Mouse (Mus musculus) forebrain, embryonic 12.5 days (tissue): Measurements from ENCODE around the gene Ttf1. TPM values are rescaled to one million over a fixed set of nuclear protein-coding genes. Genes with fewer than 3 reads are reported as not detected.

Source experiments
- ATAC-seq: fragments of 200-750 bp; cut with Nextera tagmentation; 2 replicates; pipeline ENCODE4 v1.8.0; 2017; ENCODE audit warnings: moderate TSS enrichment; ENCODE audit not compliant: low FRiP score
- H3K27ac ChIP-seq: fragments of 300-500 bp; sonication (generic); 2 replicates; pipeline ENCODE4 v1.5.1; 2016; ENCODE audit warnings: mild to moderate bottlenecking
- H3K27me3 ChIP-seq: fragments of 300-500 bp; sonication (generic); 2 replicates; pipeline ENCODE4 v1.6.1; 2016; ENCODE audit warnings: mild to moderate bottlenecking
- H3K36me3 ChIP-seq: fragments of 300-500 bp; sonication (generic); replicated peaks from 2 replicates; pipeline ENCODE4 v1.6.1; 2016; ENCODE audit warnings: mild to moderate bottlenecking
- H3K4me1 ChIP-seq: fragments of 300-500 bp; sonication (generic); 2 replicates; pipeline ENCODE4 v1.6.1; 2016
- H3K4me2 ChIP-seq: fragments of 300-500 bp; sonication (generic); 2 replicates; pipeline ENCODE4 v1.6.1; 2016; ENCODE audit warnings: mild to moderate bottlenecking, moderate library complexity
- H3K4me3 ChIP-seq: fragments of 300-500 bp; sonication (generic); replicated peaks from 2 replicates; pipeline ENCODE4 v1.5.1; 2016; ENCODE audit warnings: mild to moderate bottlenecking
- H3K9ac ChIP-seq: fragments of 300-500 bp; sonication (generic); 2 replicates; pipeline ENCODE4 v1.6.1; 2016; ENCODE audit warnings: mild to moderate bottlenecking
- H3K9me3 ChIP-seq: fragments of 300-500 bp; sonication (generic); 2 replicates; pipeline ENCODE4 v1.6.1; 2016
- WGBS: fragments of 180-500 bp; shearing (Covaris S2); methylation state at CpG from one replicate; pipeline ENCODE4 v1.1.7; 2016; 5-methylcytosine and 5-hydroxymethylcytosine counted together
- polyA plus RNA-seq: library from polyadenylated mRNA; unstranded; fragments of >200 nt; fragmentation: Nextera tagmentation; extraction: Ambion mirVana; gene quantifications from 2 replicates; pipeline ENCODE4 v1.2.1, GENCODE M21; 2016

Gene Ttf1
- polyA plus RNA-seq = 10.9 and 12.5 TPM in 2 replicates

DNA sequence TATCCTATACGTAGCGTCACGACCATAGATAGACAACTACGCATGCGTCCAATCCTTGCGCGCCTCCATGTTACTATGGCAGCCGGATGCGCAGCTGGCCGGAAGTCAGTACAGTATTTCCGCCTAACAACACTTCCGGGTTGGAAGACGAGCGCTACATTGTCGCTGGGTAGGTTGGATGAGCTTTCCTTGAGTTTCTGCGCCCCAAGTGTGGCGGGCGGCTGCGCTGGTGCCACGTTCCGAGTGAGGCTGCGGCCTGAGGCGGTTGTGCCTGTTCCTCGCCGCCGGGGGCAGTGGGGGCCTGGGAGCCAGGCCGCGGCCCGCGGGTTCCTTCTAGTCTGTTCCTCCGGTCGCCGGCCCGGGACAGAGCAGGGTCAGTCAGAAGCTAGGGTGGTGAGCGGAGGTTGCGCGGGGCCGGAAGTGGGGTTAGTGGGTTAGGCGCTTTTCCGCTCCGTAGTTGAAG is at the start of gene Ttf1:
Ttf1 (plus strand) TSS at position 128 of the 463 bp plus-strand sequence.
- Histone ChIP-seq H3K27ac (peak within 1 kb of the TSS; percentile 95), H3K4me1 (peaks cover 11% of the 10 kb centered on the region), H3K9ac (peak within 1 kb of the TSS; percentile 79), H3K36me3 (0 out of 2 replicates have a peak, but pooled peaks cover 1% of the 10 kb centered on the region), H3K27me3 (peaks cover 26% of the 10 kb centered on the region), H3K4me3 (peak within 1 kb of the TSS; percentile 95), H3K9me3 (no peaks in the 10 kb centered on the region), H3K4me2 (peak within 1 kb of the TSS; percentile 86)
- ATAC-seq = peak; percentile 96
- under 1% methylated on average over 41 of the region's 41 CpGs for WGBS

DNA sequence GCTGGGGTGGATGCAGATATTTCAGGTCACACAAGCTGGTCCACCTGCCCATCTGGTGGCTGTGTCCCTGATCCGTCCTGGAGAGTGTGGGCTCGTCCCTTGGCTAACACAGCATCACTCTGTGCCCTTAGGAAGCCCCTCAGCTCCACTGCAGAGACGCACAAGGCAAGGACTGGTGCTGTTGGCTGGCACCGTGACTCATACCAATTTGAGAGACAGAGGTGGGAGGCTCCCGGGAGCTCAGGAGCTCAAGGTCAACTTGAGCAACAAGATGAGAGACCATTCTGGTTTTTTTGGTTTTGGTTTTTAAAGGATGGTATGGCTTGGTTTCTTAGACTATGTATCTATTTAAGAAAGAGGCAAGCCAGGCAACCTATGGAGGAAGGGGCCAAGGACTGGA is 47.5 kb upstream of the Ttf1 start:
- peaks cover 29% of the 10 kb centered on the region for H3K4me1 ChIP-seq
- no peak for ATAC-seq
- H3K9me3 ChIP-seq = no peaks in the 10 kb centered on the region
- peaks cover 91% of the 10 kb centered on the region for H3K27me3 ChIP-seq
- H3K9ac ChIP-seq = no peak overlapping the region
- H3K4me3 ChIP-seq = no peak overlapping the region
- no peaks in the 10 kb centered on the region for H3K36me3 ChIP-seq
- H3K27ac ChIP-seq = no peak overlapping the region
- WGBS = 83% methylated on average over 5 of the region's 5 CpGs
- no peak overlapping the region for H3K4me2 ChIP-seq

DNA sequence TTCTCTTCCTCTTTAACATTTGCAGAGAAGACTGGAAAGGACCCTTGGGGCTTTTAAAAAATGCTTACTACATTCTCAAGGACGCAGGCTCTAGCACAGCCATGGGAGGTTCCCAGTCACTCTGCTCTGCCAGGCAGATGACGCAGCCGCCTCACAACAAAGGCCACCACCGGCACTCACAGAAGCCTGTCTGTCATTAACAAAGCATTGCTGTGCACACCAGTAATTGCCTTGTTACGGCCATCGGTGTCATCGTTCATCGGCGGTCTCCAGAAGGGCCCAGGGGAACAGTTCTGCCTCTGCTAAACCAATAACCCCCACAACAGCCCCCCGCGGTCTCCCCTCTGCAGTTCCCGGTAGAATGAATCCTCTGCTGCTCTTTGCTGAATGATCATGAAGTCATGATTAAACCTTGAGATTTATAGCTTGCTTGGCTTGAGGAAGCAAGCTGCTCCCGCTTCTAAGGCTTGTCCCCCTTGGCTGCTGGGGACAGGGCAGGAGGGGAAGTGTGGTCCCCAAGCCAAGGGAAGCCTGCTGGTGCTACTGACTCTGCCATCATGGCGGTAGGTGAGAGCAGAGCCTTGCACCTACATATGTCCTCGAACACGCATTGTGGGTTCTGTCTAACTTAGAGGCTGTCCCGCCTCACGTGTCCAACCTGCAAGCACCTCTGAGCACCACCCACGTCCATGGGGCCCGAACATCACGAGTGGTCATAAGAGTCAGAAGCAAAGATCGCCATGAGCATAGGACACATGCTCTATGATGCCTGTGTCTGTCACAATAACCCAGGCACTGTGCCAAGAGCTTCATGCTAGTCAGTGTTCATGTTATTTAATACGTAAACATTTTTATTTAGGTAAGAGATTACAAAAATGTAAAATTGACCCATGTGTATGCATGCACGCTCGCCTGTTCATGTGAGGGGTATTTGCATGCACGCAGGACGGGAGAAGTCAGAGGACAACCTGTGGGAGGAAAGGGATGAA is 43.2 kb upstream of the Ttf1 start:
- Histone ChIP-seq H3K36me3 (no peaks in the 10 kb centered on the region), H3K4me2 (peak overlapping the region; percentile 24), H3K27me3 (peaks cover 90% of the 10 kb centered on the region), H3K4me3 (no peak overlapping the region), H3K9me3 (no peaks in the 10 kb centered on the region), H3K27ac (peak overlapping the region; percentile 68), H3K4me1 (peaks cover 16% of the 10 kb centered on the region), H3K9ac (peak overlapping the region; percentile 25; the same call in 1 of the 2 replicates)
- ATAC-seq = peak; percentile 84
- 52% methylated on average over 27 of the region's 27 CpGs for WGBS

DNA sequence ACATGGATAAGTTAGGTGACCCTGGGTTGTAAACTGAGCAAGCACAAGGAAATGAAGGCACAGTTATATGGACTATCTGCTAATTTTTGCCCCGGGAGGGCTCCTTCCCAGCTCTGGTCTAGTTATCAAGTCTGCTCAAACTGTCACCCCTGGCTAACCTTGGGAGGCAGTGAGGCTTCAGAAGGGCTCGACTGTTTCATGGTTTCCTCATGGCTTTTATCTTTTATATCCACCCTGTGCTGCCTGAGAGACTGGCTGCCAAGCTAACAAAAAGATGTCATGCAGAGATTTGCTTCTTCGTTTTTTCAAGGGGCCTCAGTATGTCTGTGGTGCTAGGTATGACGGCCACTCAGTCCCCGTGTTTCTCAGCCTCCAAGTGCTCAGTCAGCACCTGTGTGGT is 41.4 kb upstream of the Ttf1 start:
- H3K4me2 ChIP-seq = no peak overlapping the region
- peaks cover 90% of the 10 kb centered on the region for H3K27me3 ChIP-seq
- no peak overlapping the region for H3K4me3 ChIP-seq
- no peak overlapping the region for H3K9ac ChIP-seq
- H3K27ac ChIP-seq = no peak overlapping the region
- no peak for ATAC-seq
- no peaks in the 10 kb centered on the region for H3K9me3 ChIP-seq
- H3K36me3 ChIP-seq = no peaks in the 10 kb centered on the region
- H3K4me1 ChIP-seq = peaks cover 16% of the 10 kb centered on the region
- WGBS = 64% methylated on average over 5 of the region's 5 CpGs

DNA sequence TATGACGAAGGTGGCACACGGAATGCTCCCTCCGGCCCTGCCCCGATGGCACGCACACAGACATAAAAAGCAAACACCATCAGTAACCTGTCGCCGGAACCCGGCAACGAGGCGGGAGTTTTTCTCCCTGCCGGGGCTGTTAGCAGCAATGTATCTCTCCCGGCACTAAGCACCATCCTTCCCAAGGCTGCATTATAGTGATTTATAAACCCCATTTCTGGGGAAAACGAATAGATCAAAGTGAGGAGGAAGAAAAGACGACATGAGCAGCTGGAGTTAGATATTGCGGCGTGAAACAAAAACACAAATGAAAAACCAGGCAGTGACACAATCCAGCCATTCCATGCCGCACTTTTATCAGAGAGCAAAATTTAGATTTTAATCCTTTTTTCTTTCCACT is 39.0 kb upstream of the Ttf1 start:
- 79% methylated on average over 17 of the region's 17 CpGs for WGBS
- no peak for ATAC-seq
- peaks cover 91% of the 10 kb centered on the region for H3K27me3 ChIP-seq

DNA sequence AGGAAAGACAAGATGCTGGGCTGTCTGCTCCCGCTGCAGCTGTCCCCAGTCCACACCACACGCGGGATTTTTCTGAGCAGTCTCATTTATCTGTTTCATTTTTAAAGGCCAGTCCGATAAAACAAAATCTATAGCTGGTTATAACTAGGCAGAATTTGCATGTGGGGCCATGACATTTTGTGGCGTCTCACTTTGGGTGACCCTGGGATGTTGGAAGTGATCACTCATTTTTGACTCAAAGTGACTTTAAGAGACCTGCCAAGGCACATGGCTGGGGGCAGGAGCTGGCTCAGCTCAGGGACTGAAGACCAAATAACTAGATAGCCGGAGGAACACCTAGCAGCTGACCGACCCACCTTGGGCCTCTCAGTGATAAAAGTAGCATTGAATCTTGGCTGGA is 37.1 kb upstream of the Ttf1 start:
- no peak for ATAC-seq
- no peaks in the 10 kb centered on the region for H3K9me3 ChIP-seq

More for the DNA sequence above, 39.0 kb upstream of the Ttf1 start:
- Histone ChIP-seq H3K36me3 (no peaks in the 10 kb centered on the region), H3K9me3 (no peaks in the 10 kb centered on the region), H3K4me2 (no peak overlapping the region), H3K9ac (no peak overlapping the region), H3K4me1 (peaks cover 16% of the 10 kb centered on the region), H3K27ac (no peak overlapping the region), H3K4me3 (no peak overlapping the region)

DNA sequence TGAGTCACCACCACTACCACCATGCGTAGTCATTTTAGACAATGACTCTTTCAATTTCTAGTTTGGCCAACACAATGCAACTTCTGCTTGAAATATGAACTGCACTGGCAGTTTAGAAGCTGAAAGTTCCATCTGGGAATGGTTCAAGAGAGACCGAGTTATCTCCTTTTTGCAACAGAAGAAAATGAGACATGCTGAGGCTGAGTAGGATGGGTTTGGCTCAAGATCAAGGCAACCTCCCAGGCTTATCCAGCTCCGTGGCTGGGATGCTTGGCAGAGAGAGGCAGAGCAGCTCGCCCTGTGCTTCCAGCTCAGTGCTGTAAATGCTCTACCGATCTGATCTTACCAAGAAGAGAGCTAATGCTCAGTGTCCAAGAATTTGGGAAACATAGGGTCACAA is 34.8 kb upstream of the Ttf1 start:
- 81% methylated on average over 5 of the region's 5 CpGs for WGBS
- ATAC-seq = no peak
- H3K27me3 ChIP-seq = peaks cover 88% of the 10 kb centered on the region

More for the DNA sequence above, 37.1 kb upstream of the Ttf1 start:
- WGBS = 91% methylated on average over 7 of the region's 7 CpGs
- Histone ChIP-seq H3K4me3 (no peak overlapping the region), H3K27ac (no peak overlapping the region), H3K27me3 (peaks cover 89% of the 10 kb centered on the region), H3K9ac (no peak overlapping the region), H3K4me2 (no peak overlapping the region), H3K36me3 (no peaks in the 10 kb centered on the region), H3K4me1 (no peaks in the 10 kb centered on the region)

DNA sequence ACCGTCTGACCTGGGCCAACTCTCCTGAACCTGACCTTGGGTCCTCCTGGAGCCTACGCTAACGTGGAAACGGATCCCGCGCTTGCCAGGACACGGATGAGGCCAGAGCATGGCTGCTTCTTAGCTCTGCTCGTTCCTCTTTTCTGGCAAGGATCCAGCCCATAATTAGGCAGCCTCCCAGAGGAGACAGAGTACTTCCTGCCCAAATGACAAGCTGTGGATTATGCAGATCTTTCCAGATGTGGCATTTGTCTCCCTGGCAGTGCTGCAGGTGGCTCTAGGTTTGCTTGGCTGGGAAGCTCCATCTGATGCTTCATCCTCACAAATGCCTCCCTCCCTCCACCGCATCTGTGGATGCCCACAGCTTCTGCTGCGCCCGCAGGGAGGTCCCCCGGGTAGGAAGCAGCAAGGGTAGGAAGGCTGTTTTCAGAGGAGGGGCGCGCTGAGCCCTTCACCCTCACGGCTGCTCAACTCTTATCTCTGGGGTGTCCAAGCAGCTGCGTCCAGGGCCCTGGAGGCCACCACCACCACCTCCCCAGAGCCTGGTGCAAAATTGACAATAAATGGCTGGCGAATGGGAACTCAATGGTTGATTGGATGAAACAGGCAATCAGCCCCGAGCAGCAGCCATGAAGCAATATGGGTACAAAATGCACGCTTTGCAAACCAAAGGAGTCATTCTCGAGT is 29.9 kb upstream of the Ttf1 start:
- Histone ChIP-seq H3K36me3 (no peaks in the 10 kb centered on the region), H3K4me1 (peaks cover 40% of the 10 kb centered on the region), H3K27me3 (peaks cover 92% of the 10 kb centered on the region), H3K4me2 (no peak overlapping the region), H3K9me3 (no peaks in the 10 kb centered on the region), H3K27ac (no peak overlapping the region), H3K9ac (no peak overlapping the region), H3K4me3 (no peak overlapping the region)
- ATAC-seq = no peak
- WGBS = 47% methylated on average over 20 of the region's 20 CpGs

More for the DNA sequence above, 34.8 kb upstream of the Ttf1 start:
- Histone ChIP-seq H3K9me3 (no peaks in the 10 kb centered on the region), H3K4me1 (peaks cover 8% of the 10 kb centered on the region), H3K36me3 (no peaks in the 10 kb centered on the region), H3K9ac (no peak overlapping the region), H3K4me3 (no peak overlapping the region), H3K27ac (no peak overlapping the region), H3K4me2 (no peak overlapping the region)

DNA sequence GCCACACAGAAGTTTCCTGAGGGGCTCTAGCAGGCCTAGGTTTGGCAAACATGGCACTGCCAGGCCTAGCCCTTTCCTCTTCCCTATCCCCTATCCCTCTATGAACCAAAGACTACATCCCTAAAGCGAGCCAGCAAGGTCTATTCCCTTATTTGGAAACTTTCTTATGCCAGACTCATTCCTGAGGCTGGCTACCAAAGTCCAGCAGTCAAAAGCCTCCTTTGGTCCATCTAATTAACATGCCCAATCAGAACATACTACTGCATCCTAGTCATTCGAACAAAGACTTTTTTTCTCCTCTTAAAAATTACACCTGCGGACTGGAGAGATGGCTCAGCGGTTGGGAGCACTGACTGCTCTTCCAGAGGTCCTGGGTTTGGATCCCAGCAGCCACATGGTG is 28.1 kb upstream of the Ttf1 start:
- Histone ChIP-seq H3K36me3 (no peaks in the 10 kb centered on the region), H3K27ac (no peak overlapping the region), H3K9me3 (no peaks in the 10 kb centered on the region), H3K27me3 (peaks cover 94% of the 10 kb centered on the region), H3K4me3 (no peak overlapping the region), H3K4me2 (no peak overlapping the region), H3K9ac (no peak overlapping the region), H3K4me1 (peaks cover 40% of the 10 kb centered on the region)
- 81% methylated on average over 4 of the region's 4 CpGs for WGBS
- ATAC-seq = no peak

DNA sequence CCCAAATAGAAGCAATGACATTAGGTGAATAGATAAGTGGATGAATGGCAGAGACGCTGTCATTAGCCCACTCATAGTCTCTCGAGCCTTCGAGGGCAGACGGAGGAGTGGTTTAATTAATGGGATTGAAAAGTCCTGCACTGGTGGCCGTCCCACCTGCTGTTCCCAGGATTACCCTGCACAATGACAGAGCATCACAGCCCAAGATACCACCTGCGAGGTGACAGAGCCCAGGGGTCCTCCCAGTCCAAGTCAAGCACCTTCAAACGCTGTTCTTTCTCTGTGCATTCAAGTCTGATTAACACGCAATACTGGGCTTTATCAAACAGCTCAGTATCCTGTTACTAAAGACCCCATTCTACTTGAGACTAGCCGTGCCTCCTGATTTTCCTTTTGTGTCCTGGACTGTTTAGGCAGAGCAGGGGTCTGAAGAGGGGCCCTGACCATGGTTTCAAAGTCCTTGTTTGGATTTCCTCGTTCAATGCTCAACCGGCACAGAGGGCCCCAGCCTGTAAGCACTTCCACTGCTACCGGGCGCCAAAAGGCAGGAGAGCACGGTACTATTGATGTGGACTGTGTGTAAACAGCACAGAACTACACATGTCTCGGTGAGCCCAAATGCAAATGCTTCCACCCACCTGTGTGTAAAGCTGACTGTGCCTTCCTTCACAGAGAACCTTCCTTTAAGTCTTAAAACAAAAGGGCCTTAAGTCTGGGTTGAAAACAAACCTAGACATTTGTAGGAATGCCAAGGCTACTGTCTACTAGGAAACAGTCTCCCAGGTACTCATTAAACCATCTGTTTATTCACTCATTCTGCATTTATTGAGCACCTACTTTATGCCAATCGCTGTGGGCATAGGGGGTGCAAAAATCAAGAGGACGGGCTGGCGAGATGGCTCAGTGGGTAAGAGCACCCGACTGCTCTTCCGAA is 25.3 kb upstream of the Ttf1 start:
- Histone ChIP-seq H3K36me3 (no peaks in the 10 kb centered on the region), H3K4me2 (no peak overlapping the region), H3K9ac (no peak overlapping the region), H3K27me3 (peaks cover 97% of the 10 kb centered on the region), H3K27ac (no peak overlapping the region), H3K4me3 (no peak overlapping the region), H3K4me1 (peaks cover 39% of the 10 kb centered on the region), H3K9me3 (no peaks in the 10 kb centered on the region)
- ATAC-seq = 0 out of 2 replicates have a peak, but pooled peaks have one; percentile 36
- 27% methylated on average over 20 of the region's 20 CpGs for WGBS

DNA sequence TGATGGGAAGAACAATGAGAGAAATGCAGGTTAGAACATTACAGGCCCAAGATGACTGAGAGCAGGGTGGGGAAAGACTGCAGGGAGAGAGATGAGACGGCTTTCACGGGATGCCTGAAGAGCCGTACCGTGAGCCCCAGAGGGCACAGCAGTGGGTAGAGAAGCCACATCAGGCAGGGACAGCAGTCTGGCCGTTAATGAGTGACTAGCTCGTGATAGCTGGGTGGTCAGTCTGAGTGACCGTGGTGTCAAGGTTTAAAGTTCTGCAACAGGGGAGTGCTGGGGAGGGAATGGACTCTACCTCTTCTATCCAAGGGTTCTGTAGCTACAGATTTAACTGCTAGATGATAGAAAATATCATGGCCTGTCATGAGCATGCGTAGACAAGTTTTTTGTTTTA is 24.4 kb upstream of the Ttf1 start:
- Histone ChIP-seq H3K9me3 (no peaks in the 10 kb centered on the region), H3K4me1 (peaks cover 39% of the 10 kb centered on the region), H3K36me3 (no peaks in the 10 kb centered on the region), H3K27ac (no peak overlapping the region), H3K9ac (no peak overlapping the region), H3K4me3 (no peak overlapping the region), H3K27me3 (peaks cover 97% of the 10 kb centered on the region), H3K4me2 (no peak overlapping the region)
- 45% methylated on average over 8 of the region's 8 CpGs for WGBS
- ATAC-seq = no peak
